Mouse (Mus musculus) olfactory bulb, adult 2 months (tissue): ENCODE results near the gene Mrps9.

Experiments
- CTCF ChIP-seq: fragments of 200-500 bp; IDR thresholded peaks from 2 replicates; pipeline ENCODE4 v1.5.1; 2012; ENCODE audit warnings: low read depth, mild to moderate bottlenecking, low read length, moderate library complexity; ENCODE audit not compliant: insufficient read depth
- POLR2A ChIP-seq: fragments of 200-500 bp; IDR thresholded peaks from 2 replicates; pipeline ENCODE4 v1.6.1; 2012; ENCODE audit warnings: mild to moderate bottlenecking, low read depth, low read length, moderate library complexity; ENCODE audit not compliant: insufficient read depth

DNA sequence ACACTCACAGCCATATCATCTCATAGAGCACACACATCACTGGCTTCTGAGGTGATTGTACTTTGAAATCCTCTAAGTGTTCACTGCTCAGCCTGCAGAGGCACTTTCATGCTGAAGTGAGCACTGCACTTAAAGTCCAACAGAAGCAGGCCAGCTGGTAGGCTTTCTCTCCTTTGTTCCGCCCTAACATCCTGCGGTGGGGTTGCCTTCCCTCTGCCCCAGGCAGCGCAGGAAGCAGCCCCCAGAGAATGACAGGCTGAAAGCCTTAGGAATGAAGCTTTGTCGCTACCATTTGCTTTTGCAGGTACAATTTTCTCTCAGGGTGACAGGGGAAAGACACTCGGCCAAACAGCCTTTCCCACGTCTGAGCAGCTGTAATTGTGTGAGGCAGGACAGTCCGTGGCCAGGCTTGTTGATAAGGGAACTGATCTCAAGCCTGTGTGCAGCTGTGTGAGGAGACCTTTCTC is 38.4 kb downstream of the Mrps9 start:
- no peak for TF ChIP-seq POLR2A
- no peak for TF ChIP-seq CTCF
